Mouse (Mus musculus) kidney, postnatal 10 days (tissue): ENCODE measurements around the gene Grcc10.

Source experiments
- DNase-seq: peaks from one replicate; pipeline ENCODE4 v3.0.0; 2021; ENCODE audit warnings: mixed read lengths

Grcc10 gene

DNA sequence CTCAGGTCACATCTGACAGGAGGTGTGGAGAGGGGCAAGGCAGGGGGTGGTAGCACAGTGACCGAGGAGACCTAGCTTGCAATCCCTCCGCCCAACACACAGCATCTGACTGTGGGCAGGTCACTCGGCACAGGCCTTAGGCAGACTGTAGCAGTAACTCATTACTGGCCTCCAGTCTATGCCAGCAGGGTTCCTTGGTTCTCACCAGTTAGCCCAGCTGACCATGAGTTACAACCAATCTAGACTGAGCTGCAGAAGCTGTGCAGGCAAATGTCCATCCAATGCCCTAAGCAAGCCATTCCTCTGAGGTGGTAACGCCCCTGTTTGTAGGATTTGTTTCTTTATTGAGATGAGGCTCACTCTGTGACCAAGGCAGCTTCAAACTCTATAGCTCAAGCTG, 41.8 kb downstream of the Grcc10 start:
- DNase-seq, result no peak

DNA sequence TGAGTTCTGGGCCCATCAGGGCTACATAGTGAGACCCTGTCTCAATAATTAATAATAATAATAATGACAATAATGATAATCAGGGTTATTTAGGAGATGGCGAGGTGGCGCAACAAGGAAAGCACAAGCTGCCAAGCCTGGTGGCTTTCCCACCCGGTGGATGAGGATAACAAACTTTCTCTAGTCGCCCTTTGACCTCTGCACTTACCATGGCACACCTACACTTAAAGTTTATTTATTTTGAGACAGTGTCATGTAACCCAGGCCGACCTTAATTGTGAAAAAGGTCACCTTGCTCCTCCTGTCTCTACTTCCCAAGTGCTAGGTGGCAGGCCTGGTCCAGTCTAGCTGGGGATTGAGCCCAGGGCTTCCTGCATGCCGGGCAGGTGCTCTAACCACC, 42.4 kb downstream of the Grcc10 start:
- DNase-seq, result no peak

DNA sequence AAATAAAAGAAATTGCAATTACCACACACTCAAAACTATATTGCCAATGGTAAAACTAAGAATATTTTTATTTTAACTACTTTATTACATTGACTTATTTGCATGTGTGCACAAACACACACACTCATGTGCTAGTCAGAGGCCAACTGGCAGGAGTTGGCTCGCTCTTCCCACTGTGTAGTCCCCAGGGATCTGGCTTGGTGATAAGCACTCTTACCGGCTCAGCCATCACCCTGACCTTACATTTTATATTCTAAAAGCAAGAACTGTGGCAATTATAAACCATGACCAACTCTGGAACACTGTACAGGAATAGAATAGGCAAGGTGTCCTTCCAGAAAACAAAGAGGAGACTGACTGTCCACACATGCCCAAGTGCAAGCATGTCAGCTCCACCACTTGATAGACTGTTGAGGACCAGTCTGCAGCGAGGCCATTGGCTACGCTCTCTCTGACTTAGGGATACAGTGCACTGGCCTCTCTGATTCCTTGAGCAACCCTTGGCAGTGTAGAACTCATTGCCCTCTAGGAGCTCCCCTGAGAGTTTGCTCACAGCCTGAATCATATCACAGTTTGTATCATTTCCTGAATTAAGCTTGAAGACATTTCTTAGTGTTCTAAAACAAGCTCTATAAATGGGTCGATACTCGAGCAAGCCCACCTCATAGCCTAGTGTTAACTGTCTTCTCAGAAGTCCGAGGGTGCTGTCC, 44.6 kb downstream of the Grcc10 start:
- DNase-seq, result no peak

DNA sequence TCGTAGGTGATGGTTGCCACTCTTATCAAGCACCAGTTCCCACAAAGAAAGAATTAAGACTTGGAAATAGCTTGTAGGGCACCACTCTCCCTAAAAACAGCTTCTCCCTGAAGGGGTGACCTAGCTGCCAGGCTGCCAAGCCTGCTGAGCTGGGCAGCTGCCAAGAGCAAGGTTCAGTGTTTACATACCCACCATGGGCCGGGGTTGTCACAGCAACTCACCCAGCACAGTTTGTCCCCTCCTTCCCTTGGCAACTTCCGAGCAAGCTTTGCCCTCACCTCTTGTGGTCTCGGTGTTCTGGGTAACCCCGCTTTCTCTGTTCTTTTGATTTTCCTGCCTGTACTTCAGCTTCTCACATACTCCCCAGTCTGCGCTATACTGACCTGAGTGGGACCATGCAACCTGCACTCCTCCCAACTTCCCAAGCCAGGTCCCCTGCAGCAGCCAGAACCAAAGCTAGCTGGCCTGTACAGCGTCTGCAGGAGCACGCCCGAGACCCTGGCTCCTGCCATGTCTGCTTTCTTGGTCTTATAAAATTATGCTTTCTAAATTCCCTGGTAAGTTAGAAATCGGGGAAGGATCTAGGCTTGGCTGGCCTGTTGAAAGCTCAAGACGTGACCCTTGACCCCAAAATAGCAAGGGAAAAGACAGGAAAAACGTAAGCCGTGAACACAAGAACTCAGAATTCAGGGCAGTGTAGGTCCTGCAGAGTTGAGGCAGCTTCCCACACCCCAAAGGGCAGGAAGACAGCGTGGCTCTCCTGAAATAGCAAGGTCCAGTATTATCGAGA, 46.8 kb downstream of the Grcc10 start:
- peak; percentile 91 for DNase-seq

DNA sequence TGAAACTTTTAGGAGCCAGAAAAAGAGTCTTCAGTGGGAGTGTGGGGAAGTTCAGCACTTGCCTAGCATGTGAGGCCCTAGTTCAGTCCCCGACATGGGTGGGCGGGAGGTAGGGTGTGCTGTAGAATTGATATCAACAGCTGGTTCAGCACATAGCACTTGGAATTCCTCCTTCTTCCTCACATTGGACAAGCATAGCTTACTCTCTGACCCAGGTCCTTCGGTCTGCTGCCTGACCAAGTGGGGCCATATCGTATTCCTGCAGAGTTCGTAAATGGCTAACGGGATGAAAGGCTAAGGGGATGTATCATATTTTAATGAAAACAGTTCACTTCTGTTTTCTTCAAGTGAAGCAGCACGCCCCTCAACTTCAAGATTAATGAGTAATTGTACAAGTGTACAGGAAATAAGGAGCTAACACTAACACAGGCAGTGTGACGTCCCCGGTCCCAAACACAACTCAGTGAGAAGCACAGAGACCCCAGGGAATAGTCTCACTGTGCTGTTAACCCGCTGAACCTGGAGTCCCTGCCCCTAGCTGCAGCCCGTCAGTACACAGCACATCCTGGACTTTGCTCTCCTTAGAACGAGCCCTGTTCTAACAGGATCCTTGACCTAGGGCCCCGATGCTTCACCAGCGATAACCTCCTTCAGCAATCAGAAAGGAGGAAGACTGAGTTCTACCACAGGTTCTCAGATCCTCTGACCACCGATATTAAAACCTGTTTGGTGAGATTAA, 47.8 kb downstream of the Grcc10 start:
- DNase-seq, result no peak

DNA sequence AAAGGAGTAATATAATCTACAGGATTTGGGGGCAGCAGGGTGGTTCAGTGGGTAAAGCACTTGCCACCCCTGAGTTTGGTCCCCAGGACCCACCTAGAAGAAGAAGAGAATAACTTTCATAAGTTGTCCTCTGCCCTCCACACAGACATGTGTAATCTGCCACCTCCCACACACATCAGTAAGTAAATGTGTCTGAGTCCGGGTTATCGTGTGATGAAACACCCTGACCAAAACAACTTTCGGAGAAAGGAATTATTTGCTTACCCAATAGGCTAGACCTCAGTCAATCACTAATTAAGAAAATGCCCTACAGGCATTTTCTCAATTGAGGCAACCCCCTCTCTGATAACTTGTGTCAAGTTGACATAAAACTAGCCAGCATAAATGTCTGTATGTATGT, 50.7 kb downstream of the Grcc10 start:
- no peak for DNase-seq
